Mouse (Mus musculus) spleen, postnatal 10 days (tissue): ENCODE data around the gene Olfr1412.

Experiments used
- DNase-seq, 2 experiments: peaks; one replicate each; pipeline ENCODE4 v3.0.0; 2021 to 2022; ENCODE audit warnings: low spot score in 2 of 2

Gene Olfr1412

DNA sequence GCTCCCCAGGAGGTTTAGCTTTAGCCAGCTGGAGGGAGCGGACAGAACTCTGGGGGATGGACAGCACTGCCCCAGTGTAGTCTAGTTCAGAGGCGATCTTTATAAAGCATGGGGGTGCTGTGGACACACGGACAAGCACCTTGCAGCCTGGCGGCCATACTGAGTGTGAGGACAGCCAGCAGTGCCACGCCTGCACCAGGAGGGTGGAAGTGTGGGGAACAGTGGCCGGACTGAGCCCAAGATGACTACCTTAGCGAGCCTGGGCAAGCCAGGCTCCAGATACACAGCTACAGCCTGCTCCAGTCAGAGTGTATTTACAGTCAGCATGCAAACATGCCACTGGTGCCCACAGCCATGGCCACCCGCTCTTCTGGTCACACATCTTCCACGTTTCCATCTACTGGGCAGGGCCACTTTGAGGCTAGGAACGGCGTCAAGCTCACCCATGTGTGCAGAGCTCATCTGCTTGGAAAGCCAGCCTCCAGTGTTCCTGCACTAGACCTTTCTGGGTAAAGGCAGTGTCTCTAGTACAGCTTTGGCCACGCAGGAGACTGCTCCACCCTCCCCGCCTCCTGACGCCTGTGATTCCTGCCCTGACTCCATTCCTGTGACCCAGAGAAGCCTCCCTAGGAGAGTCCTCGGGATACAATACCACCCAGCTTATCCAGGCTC is 52.1 kb downstream of the Olfr1412 start:
- DNase-seq = no peak

- DNase-seq = no peak
Observed at GRCm38 (mm10) chr1:92638181-92638580, 52.6 kb downstream of the Olfr1412 start.

GRCm38 (mm10) chr1:92638736-92639135 is 53.2 kb downstream of the Olfr1412 start:
- DNase-seq = no peak

GRCm38 (mm10) chr1:92640393-92640792 is 54.8 kb downstream of the Olfr1412 start:
- DNase-seq = no peak
